Mouse (Mus musculus) c-Kit-positive CD71-negative TER-119-negative erythroid progenitor cells, embryonic 14.5 days (primary cell): ENCODE measurements at regions not wholly inside any gene's neighbourhood (a gene's known extent, or its start where the extent isn't known, plus 50 kb on each side); places are given as distances from the start of the nearest gene placed in this dataset.

Source experiments
- DNase-seq: peaks from one replicate; pipeline ENCODE4 v3.0.0-alpha.2; 2013; ENCODE audit warnings: low read depth

- no peak for DNase-seq
These were observed 240.0 kb downstream of the Mycn start for GRCm38 (mm10) chr12:12701735-12702134.

GRCm38 (mm10) chr12:12701060-12701667, 240.6 kb downstream of the Mycn start:
- no peak for DNase-seq

GRCm38 (mm10) chr12:12693838-12694777, 247.6 kb downstream of the Mycn start:
- DNase-seq, result no peak

- no peak for DNase-seq
These were observed 254.3 kb downstream of the Mycn start for GRCm38 (mm10) chr12:12687376-12687775.

GRCm38 (mm10) chr12:12685217-12685522, 256.5 kb downstream of the Mycn start:
- DNase-seq, result no peak

GRCm38 (mm10) chr12:12684481-12685216, 257.1 kb downstream of the Mycn start:
- no peak for DNase-seq

GRCm38 (mm10) chr12:12683733-12684470, 257.8 kb downstream of the Mycn start:
- DNase-seq, result no peak

- DNase-seq, result no peak
These were observed 260.6 kb downstream of the Mycn start for GRCm38 (mm10) chr12:12681101-12681500.

- no peak for DNase-seq
These were observed 261.3 kb downstream of the Mycn start for GRCm38 (mm10) chr12:12680371-12680921.

GRCm38 (mm10) chr12:12676676-12677075, 265.0 kb downstream of the Mycn start:
- no peak for DNase-seq

- DNase-seq, result no peak
These were observed 271.8 kb downstream of the Mycn start for GRCm38 (mm10) chr12:12669931-12670330.

- DNase-seq, result no peak
These were observed 272.8 kb downstream of the Mycn start for GRCm38 (mm10) chr12:12668919-12669318.

GRCm38 (mm10) chr12:12655611-12656010, 286.1 kb downstream of the Mycn start:
- no peak for DNase-seq

GRCm38 (mm10) chr12:12655184-12655583, 286.5 kb downstream of the Mycn start:
- no peak for DNase-seq

GRCm38 (mm10) chr12:12652361-12652760, 289.4 kb downstream of the Mycn start:
- no peak for DNase-seq

- no peak for DNase-seq
These were observed 291.4 kb downstream of the Mycn start for GRCm38 (mm10) chr12:12650309-12650708.

- DNase-seq, result no peak
These were observed 294.2 kb downstream of the Mycn start for GRCm38 (mm10) chr12:12647467-12647866.

GRCm38 (mm10) chr12:12645183-12645582, 296.5 kb downstream of the Mycn start:
- no peak for DNase-seq

GRCm38 (mm10) chr12:12643247-12643963, 298.3 kb downstream of the Mycn start:
- DNase-seq, result no peak

- DNase-seq, result no peak
These were observed 306.4 kb downstream of the Mycn start for GRCm38 (mm10) chr12:12635308-12635707.

- DNase-seq, result no peak
These were observed 314.1 kb downstream of the Mycn start for GRCm38 (mm10) chr12:12627597-12627996.
